Mouse (Mus musculus) Muller cell, postnatal 12 days (primary cell): Measurements from ENCODE around the gene Ctsh.

Experiments
- DNase-seq: peaks from one replicate; pipeline ENCODE4 v3.0.0-alpha.2; 2015; ENCODE audit errors: inconsistent ontology term

The Ctsh gene

GRCm38 (mm10) chr9:90113151-90113550 lies 59.2 kb downstream of the Ctsh start:
- peak; percentile 39 for DNase-seq

- DNase-seq, result peak; percentile 92
Measured at GRCm38 (mm10) chr9:90113651-90114566, 60.0 kb downstream of the Ctsh start.

- peak; percentile 98 for DNase-seq
Measured at GRCm38 (mm10) chr9:90114567-90115307, 60.8 kb downstream of the Ctsh start, which contains the start of gene Morf4l1. TSS of gene Morf4l1 (minus strand) at chr9:90114774.

GRCm38 (mm10) chr9:90115308-90115700 lies 61.4 kb downstream of the Ctsh start:
- DNase-seq, result no peak

GRCm38 (mm10) chr9:90117234-90117633 lies 63.3 kb downstream of the Ctsh start:
- DNase-seq, result no peak

- no peak for DNase-seq
Measured at GRCm38 (mm10) chr9:90122246-90122740, 68.3 kb downstream of the Ctsh start.

GRCm38 (mm10) chr9:90124156-90124872 lies 70.4 kb downstream of the Ctsh start:
- DNase-seq, result no peak

- peak; percentile 82 for DNase-seq
Measured at GRCm38 (mm10) chr9:90124873-90125245, 70.9 kb downstream of the Ctsh start.
